Comparison of ENCODE assay signal across 10 mouse cellular contexts in genomic region chr8:78771256-78771655, GRCm38 (mm10). TPM values are rescaled to one million over a fixed set of nuclear protein-coding genes. Genes with fewer than 3 reads are reported as not detected.
DNase-seq lines count a peak whose midpoint lies in the region; ATAC-seq and TF ChIP-seq lines count a peak whose summit lies in the region.
"Had no signal": no experiment of that assay in that cellular context is flagged by ENCODE, and none has a peak within 500 bp of the region (broad histone marks: within the 10 kb centered on the region; RNA-seq: fewer than 3 reads in every experiment).

No protein-coding gene starts in this region.

- TF ChIP-seq EP300 in heart, adult 2 months (IDR thresholded peaks at IDR 0.05; ENCODE audit: insufficient read depth, low read depth, low read length) = no peak
- TF ChIP-seq EP300 in stomach, postnatal 0 days (optimal IDR thresholded peaks at IDR 0.05) = no peak

- intact Hi-C loops in heart, adult 2 months (cut with DNase I) = no loop called here
- intact Hi-C loops in gastrocnemius, adult 2 months (cut with DNase I) = no loop called here

- no peaks in the 10 kb centered on the region for H3K9me3 ChIP-seq in heart, embryonic 11.5 days (replicated peaks; ENCODE audit: control insufficient read depth, low read length)
- H3K9me3 ChIP-seq in embryonic facial prominence, embryonic 10.5 days = no peaks in the 10 kb centered on the region
- no peaks in the 10 kb centered on the region for H3K9me3 ChIP-seq in stomach, postnatal 0 days (ENCODE audit: control insufficient read depth, low read length)

- no peak for ATAC-seq in heart, embryonic 11.5 days (replicated peaks; ENCODE audit: insufficient number of reproducible peaks, low FRiP score, low TSS enrichment)
- ATAC-seq in stomach, postnatal 0 days (ENCODE audit: low FRiP score, low TSS enrichment) = peak; percentile 73; the same call in 1 of the 2 replicates

- H3K27ac ChIP-seq in heart, embryonic 11.5 days (ENCODE audit: low read depth, low read length) = no peak overlapping the region; the same call in 1 of the 2 replicates
- no peak overlapping the region for H3K27ac ChIP-seq in heart, adult 2 months
- no peak overlapping the region for H3K27ac ChIP-seq in embryonic facial prominence, embryonic 10.5 days (replicated peaks)
- H3K27ac ChIP-seq in stomach, postnatal 0 days (replicated peaks) = no peak overlapping the region
- H3K27ac ChIP-seq in gastrocnemius, adult 2 months = no peak overlapping the region

- 30% methylated on average over 7 of the region's 7 CpGs for WGBS in heart, embryonic 11.5 days (ENCODE audit: insufficient replicate concordance)
- 27% methylated on average over 7 of the region's 7 CpGs for WGBS in heart, adult 2 months
- WGBS in lung, adult 2 months = 39% methylated on average over 7 of the region's 7 CpGs
- 73% methylated on average over 7 of the region's 7 CpGs for WGBS in embryonic facial prominence, embryonic 10.5 days
- WGBS in stomach, postnatal 0 days = 48% methylated on average over 7 of the region's 7 CpGs

- no peaks in the 10 kb centered on the region for H3K79me2 ChIP-seq in heart, adult 2 months (replicated peaks; ENCODE audit: control insufficient read depth, insufficient read depth, low read length)

- no peaks in the 10 kb centered on the region for H3K36me3 ChIP-seq in heart, embryonic 11.5 days (ENCODE audit: control insufficient read depth, insufficient read depth, low read length)
- H3K36me3 ChIP-seq in heart, adult 2 months (ENCODE audit: control insufficient read depth, insufficient read depth, low read length) = no peaks in the 10 kb centered on the region
- H3K36me3 ChIP-seq in embryonic facial prominence, embryonic 10.5 days (replicated peaks) = no peaks in the 10 kb centered on the region
- H3K36me3 ChIP-seq in stomach, postnatal 0 days (ENCODE audit: control insufficient read depth, insufficient read depth, low read length) = no peaks in the 10 kb centered on the region

- peak overlapping the region; percentile 56 for H3K4me2 ChIP-seq in heart, embryonic 11.5 days
- H3K4me2 ChIP-seq in stomach, postnatal 0 days (replicated peaks; ENCODE audit: low read depth) = peak overlapping the region; percentile 34

- no peak for DNase-seq in heart, adult 2 months
- no peak for DNase-seq in lung, adult 2 months
- DNase-seq in lung, postnatal 25 days (ENCODE audit: low spot score) = no peak
- peak; percentile 8 for DNase-seq in embryonic facial prominence, embryonic 10.5 days (ENCODE audit: low spot score)
- peak; percentile 22 for DNase-seq in stomach, postnatal 0 days (ENCODE audit: low spot score)
- no peak for DNase-seq in gastrocnemius, adult 2 months
- no peak for DNase-seq in ovary, postnatal 36 days (ENCODE audit: low spot score)
- DNase-seq: gastrocnemius, postnatal 14 days; right cerebral cortex, postnatal 25 days had no signal

- no peaks in the 10 kb centered on the region for H3K27me3 ChIP-seq in heart, embryonic 11.5 days (ENCODE audit: control insufficient read depth, insufficient read depth, low read length)
- no peaks in the 10 kb centered on the region for H3K27me3 ChIP-seq in heart, adult 2 months (ENCODE audit: control insufficient read depth, insufficient read depth, low read length)
- H3K27me3 ChIP-seq in embryonic facial prominence, embryonic 10.5 days (replicated peaks; ENCODE audit: low read depth, poor library complexity, severe bottlenecking) = no peaks in the 10 kb centered on the region
- H3K27me3 ChIP-seq in stomach, postnatal 0 days (ENCODE audit: control insufficient read depth, insufficient read depth, low read length) = no peaks in the 10 kb centered on the region

- peak overlapping the region; percentile 60 for H3K9ac ChIP-seq in heart, embryonic 11.5 days (ENCODE audit: low read depth, low read length)
- no peak overlapping the region for H3K9ac ChIP-seq in heart, adult 2 months (ENCODE audit: low read depth, low read length)
- H3K9ac ChIP-seq in stomach, postnatal 0 days (ENCODE audit: low read length) = no peak overlapping the region

- no peak for TF ChIP-seq POLR2A in heart, adult 2 months (IDR thresholded peaks at IDR 0.05; ENCODE audit: insufficient read depth, low read depth, low read length)
- no peak for TF ChIP-seq POLR2A in lung, adult 2 months (IDR thresholded peaks at IDR 0.05; ENCODE audit: borderline replicate concordance, extremely low read depth, low read depth, low read length)

- 0 out of 2 replicates have a peak, but pooled peaks cover 5% of the 10 kb centered on the region for H3K4me1 ChIP-seq in heart, embryonic 11.5 days (ENCODE audit: control insufficient read depth, insufficient read depth, low read length)
- H3K4me1 ChIP-seq in heart, adult 2 months (ENCODE audit: control insufficient read depth, insufficient read depth, low read length) = no peaks in the 10 kb centered on the region
- no peaks in the 10 kb centered on the region for H3K4me1 ChIP-seq in lung, adult 2 months (ENCODE audit: control insufficient read depth, insufficient read depth, low read length)
- no peaks in the 10 kb centered on the region for H3K4me1 ChIP-seq in embryonic facial prominence, embryonic 10.5 days
- no peaks in the 10 kb centered on the region for H3K4me1 ChIP-seq in stomach, postnatal 0 days (replicated peaks; ENCODE audit: control insufficient read depth, insufficient read depth)

- TF ChIP-seq CTCF in heart, adult 2 months (IDR thresholded peaks at IDR 0.05) = no peak
- no peak for TF ChIP-seq CTCF in lung, adult 2 months (IDR thresholded peaks at IDR 0.05; ENCODE audit: insufficient read depth, low read length)
- no peak for TF ChIP-seq CTCF in stomach, postnatal 0 days (IDR thresholded peaks at IDR 0.05; ENCODE audit: low read depth)
- TF ChIP-seq CTCF in gastrocnemius, adult 2 months (IDR thresholded peaks at IDR 0.05) = no peak

- H3K4me3 ChIP-seq in heart, embryonic 11.5 days (ENCODE audit: low read depth, low read length) = peak overlapping the region; percentile 25; the same call in 1 of the 2 replicates
- no peak overlapping the region for H3K4me3 ChIP-seq in heart, adult 2 months
- H3K4me3 ChIP-seq in lung, adult 2 months (replicated peaks; ENCODE audit: extremely low read depth, low read depth, low read length) = peak overlapping the region; percentile 8
- no peak overlapping the region for H3K4me3 ChIP-seq in embryonic facial prominence, embryonic 10.5 days
- 0 out of 2 replicates have a peak overlapping the region, but pooled peaks have one; percentile 6 for H3K4me3 ChIP-seq in stomach, postnatal 0 days (ENCODE audit: low read depth, low read length)
- no peak overlapping the region for H3K4me3 ChIP-seq in gastrocnemius, adult 2 months

RNA-seq across cellular contexts. Expression of gene Lsm6, which starts 49.7 kb away (rescaled TPM):
- 186 and 187 TPM in 2 replicates for polyA plus RNA-seq in heart, embryonic 11.5 days (2014; fragmentation: Nextera tagmentation; extraction: Ambion mirVana)
- total RNA-seq in heart, adult 2 months (2021) = 10 to 100 TPM; 59.6 to 67.3 TPM
- polyA plus RNA-seq in heart, adult 2 months (2012; rRNA removed) = 9.7 and 20.8 TPM in 2 replicates
- 4.2 and 8.5 TPM in 2 replicates for polyA plus RNA-seq in lung, adult 2 months (2012; rRNA removed)
- 291 and 299 TPM in 2 replicates for polyA plus RNA-seq in embryonic facial prominence, embryonic 10.5 days (2016; fragmentation: Nextera tagmentation; extraction: Ambion mirVana)
- polyA plus RNA-seq in stomach, postnatal 0 days (2015; fragmentation: Nextera tagmentation; extraction: Ambion mirVana) = 116 and 123 TPM in 2 replicates
- 100 to 1,000 TPM in 1 of 2 experiments, 10 to 100 TPM in 1; 75.0 to 107 TPM for total RNA-seq in gastrocnemius, adult 2 months (2021)

Comparison
In these comparisons a context has a peak if more than half of its experiments do, and no peak if none do; other contexts are left out.
1. H3K4me3 ChIP-seq: peak in heart, embryonic 11.5 days (single experiment), lung, adult 2 months (single experiment) and stomach, postnatal 0 days (single experiment); none in heart, adult 2 months (single experiment), embryonic facial prominence, embryonic 10.5 days (single experiment) and gastrocnemius, adult 2 months (single experiment).
2. DNase-seq: peak in embryonic facial prominence, embryonic 10.5 days (single experiment) and stomach, postnatal 0 days (single experiment); none in heart, adult 2 months (0 of 2), lung, adult 2 months (single experiment), lung, postnatal 25 days (single experiment), gastrocnemius, adult 2 months (single experiment) and ovary, postnatal 36 days (single experiment).